Mouse (Mus musculus) G1E (cell line): Measurements from ENCODE around the gene Trim65. TPM values are rescaled to one million over a fixed set of nuclear protein-coding genes. Genes with fewer than 3 reads are reported as not detected.

Experiments used
- ATAC-seq: 2 replicates; pipeline ENCODE4 v1.8.0; 2016; ENCODE audit warnings: mild to moderate bottlenecking; ENCODE audit not compliant: insufficient number of reproducible peaks, poor library complexity, low FRiP score, severe bottlenecking; ENCODE audit errors: extremely low read depth
- DNase-seq: peaks from one replicate; pipeline ENCODE4 v3.0.0; 2012; ENCODE audit warnings: low spot score
- H3K27me3 ChIP-seq: 2 replicates; pipeline ENCODE4 v1.6.1; 2012; ENCODE audit warnings: mild to moderate bottlenecking, low read length, inconsistent platforms; ENCODE audit not compliant: insufficient read depth
- H3K36me3 ChIP-seq: replicated peaks from 2 replicates; pipeline ENCODE3; 2012; ENCODE audit warnings: mild to moderate bottlenecking, inconsistent platforms
- H3K4me1 ChIP-seq: 2 replicates; pipeline ENCODE4 v1.6.1; 2012; ENCODE audit warnings: low read depth, low read length, inconsistent platforms, mixed read lengths; ENCODE audit not compliant: insufficient read depth
- H3K4me3 ChIP-seq: 2 replicates; pipeline ENCODE4 v1.5.1; 2012; ENCODE audit warnings: low read depth, mild to moderate bottlenecking, inconsistent platforms, low read length, moderate library complexity, mixed read lengths
- H3K9me3 ChIP-seq: replicated peaks from 2 replicates; pipeline ENCODE4 v1.6.1; 2012; ENCODE audit warnings: inconsistent platforms
- CTCF ChIP-seq: IDR thresholded peaks from 2 replicates; pipeline ENCODE4 v1.5.1; 2012; ENCODE audit warnings: low read depth, low read length, inconsistent platforms, mixed read lengths
- GATA1 ChIP-seq: IDR thresholded peaks from 2 replicates; pipeline ENCODE4 v1.6.1; 2012; ENCODE audit warnings: borderline replicate concordance, low read length, inconsistent platforms, mixed read lengths
- GATA2 ChIP-seq: IDR thresholded peaks from 2 replicates; pipeline ENCODE4 v1.6.1; 2012; ENCODE audit warnings: low read depth, low read length, inconsistent platforms, borderline replicate concordance
- POLR2AphosphoS5 ChIP-seq: IDR thresholded peaks from 2 replicates; pipeline ENCODE4 v1.6.1; 2012; ENCODE audit warnings: low read depth, low read length, inconsistent platforms; ENCODE audit not compliant: insufficient replicate concordance
- TAL1 ChIP-seq: conservative IDR thresholded peaks from 2 replicates; pipeline ENCODE4 v1.6.1; 2012; ENCODE audit warnings: low read depth, low read length, inconsistent platforms, mixed read lengths
- polyA plus RNA-seq: library from polyadenylated mRNA; stranded (reverse); fragments of >175 nt; gene quantifications from 2 replicates; pipeline ENCODE4 v1.2.3, GENCODE M21; 2012
- total RNA-seq, 2 experiments: library from RNA; stranded (forward) in 1 of 2; stranded (reverse) in 1 of 2; fragments of 200-1000 nt in 1 of 2; fragments of >200 nt in 1 of 2; fragmentation: Nextera tagmentation in 1 of 2; gene quantifications; 2 replicates each; pipeline ENCODE4 v1.2.3; 2014 to 2017

The Trim65 gene
- total and polyA plus RNA-seq, 3 experiments: 0.05 TPM; not detected in 2

DNA sequence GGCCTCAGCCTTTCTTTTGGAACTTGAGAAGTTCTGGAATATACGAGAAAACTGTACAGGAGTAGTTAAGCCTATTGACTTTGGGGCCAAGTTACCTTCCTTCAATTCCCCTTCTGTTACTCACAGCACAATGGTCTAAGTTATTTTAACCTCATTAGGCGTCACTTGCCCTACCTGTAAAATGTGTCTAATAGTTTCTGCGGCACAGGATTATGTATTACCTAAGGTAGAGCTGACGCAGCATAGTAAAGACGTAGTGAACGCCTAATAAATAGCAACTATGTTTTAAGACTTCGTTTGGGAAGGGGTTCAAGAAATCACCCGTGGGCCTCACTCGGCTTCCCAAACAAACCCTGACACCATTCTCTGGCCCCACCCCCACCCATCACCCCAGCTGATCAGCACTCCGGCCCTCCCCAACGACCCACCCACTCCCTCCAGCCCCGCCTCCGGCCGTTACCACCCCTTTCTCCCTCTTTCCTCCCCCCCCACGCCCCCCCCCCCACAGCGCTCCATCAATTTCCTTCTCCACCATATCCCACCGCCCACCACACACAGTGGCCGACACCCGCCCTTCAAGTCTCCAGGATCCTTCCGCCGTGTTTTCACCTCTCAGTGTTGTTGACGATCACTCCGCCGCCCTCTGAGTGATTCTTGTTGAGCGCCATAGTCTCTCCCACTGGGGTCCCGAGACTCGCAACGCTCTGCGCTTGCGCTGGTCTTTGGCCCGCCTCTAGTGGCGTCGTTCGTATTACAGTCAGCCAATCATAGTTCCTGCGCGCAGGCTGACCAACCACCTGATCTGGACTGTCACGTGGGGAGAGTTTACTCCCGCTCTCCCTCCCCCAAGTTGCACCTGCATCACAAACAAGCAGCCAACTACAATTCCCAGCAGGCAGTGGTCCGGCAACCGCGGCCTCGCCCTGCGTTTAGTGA, 44.4 kb downstream of the Trim65 start, which contains the start of gene Wbp2:
Gene Wbp2 (minus strand): TSS at position 738 of the 936 bp plus-strand sequence.
- TF ChIP-seq CTCF: no peak
- TF ChIP-seq POLR2AphosphoS5: no peak
- TF ChIP-seq TAL1: no peak
- no peak for TF ChIP-seq GATA1
- no peak for TF ChIP-seq GATA2
- Histone ChIP-seq H3K27me3 (no peaks in the 10 kb centered on the region), H3K4me1 (peaks cover 71% of the 10 kb centered on the region), H3K9me3 (no peaks in the 10 kb centered on the region), H3K4me3 (peak within 1 kb of the TSS; percentile 73), H3K36me3 (peaks cover 44% of the 10 kb centered on the region)
- ATAC-seq: peak; percentile 93
- DNase-seq: peak; percentile 96

DNA sequence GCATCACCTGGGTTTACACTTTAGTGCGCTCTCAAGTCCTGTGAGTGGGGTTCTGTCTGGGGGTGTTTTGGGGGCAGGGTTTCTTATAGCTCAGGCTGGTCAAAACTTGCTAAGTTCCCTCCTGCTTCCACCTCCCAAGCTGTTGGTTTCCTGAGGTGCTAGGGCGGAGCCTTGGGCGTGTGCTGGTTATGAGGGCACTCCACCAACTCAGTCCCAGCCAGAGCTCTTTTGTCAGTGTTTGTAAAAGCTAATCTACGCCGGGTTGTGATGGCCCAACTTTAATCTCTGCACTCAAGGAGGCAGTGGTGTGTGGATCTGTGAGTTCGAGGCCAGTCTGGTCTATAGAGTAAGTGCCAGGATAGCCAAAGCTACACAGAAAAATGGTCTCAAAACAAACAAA, 46.8 kb downstream of the Trim65 start:
- no peaks in the 10 kb centered on the region for H3K27me3 ChIP-seq
- TF ChIP-seq GATA2: no peak
- TF ChIP-seq TAL1: no peak
- TF ChIP-seq POLR2AphosphoS5: no peak
- TF ChIP-seq CTCF: no peak
- no peak for TF ChIP-seq GATA1
- ATAC-seq (no peak), DNase-seq (no peak)
- H3K9me3 ChIP-seq: no peaks in the 10 kb centered on the region
- peaks cover 79% of the 10 kb centered on the region for H3K4me1 ChIP-seq
- peaks cover 66% of the 10 kb centered on the region for H3K36me3 ChIP-seq
- no peak overlapping the region; the same call in 1 of the 2 replicates for H3K4me3 ChIP-seq

DNA sequence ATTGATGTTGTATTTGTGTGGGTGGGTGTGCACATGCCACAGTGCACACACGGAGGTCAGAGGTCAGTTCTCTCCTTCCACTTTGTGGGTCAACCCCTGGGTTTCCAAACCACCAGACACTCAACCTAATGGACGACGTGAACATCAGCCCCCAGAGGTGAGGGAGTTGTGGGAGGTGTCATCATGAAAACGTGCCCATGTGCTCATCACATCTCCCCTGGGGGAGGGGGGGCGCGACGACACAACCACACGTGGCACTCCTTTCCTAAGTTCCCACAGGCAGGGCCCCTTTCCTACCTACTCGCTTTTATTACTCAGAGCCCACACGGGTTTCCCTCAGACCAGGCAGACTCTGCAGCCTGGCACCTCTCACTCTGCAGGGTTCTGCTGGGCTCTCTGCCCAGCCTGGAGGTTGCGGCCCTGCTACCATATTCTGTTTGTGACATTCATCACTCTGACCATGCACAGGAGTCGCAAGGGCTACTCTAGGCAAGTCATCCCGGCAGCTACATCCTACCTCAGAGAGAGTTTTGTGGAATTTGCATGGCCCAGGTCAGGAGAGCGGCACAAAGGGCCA, 47.7 kb downstream of the Trim65 start:
- Histone ChIP-seq H3K27me3 (no peaks in the 10 kb centered on the region), H3K9me3 (no peaks in the 10 kb centered on the region), H3K4me3 (no peak overlapping the region), H3K4me1 (peaks cover 82% of the 10 kb centered on the region), H3K36me3 (peaks cover 74% of the 10 kb centered on the region)
- DNase-seq: no peak
- ATAC-seq: no peak
- TF ChIP-seq POLR2AphosphoS5 (no peak), GATA1 (no peak), CTCF (no peak)

GRCm38 (mm10) chr11:116081081-116081480, 49.8 kb downstream of the Trim65 start:
- TF ChIP-seq GATA2 (no peak), POLR2AphosphoS5 (no peak), TAL1 (no peak), CTCF (peak; percentile 48; the same call in 1 of the 2 replicates)
- H3K4me1 ChIP-seq: peaks cover 91% of the 10 kb centered on the region
- no peak overlapping the region for H3K4me3 ChIP-seq
- DNase-seq: no peak
- H3K27me3 ChIP-seq: no peaks in the 10 kb centered on the region
- H3K36me3 ChIP-seq: peaks cover 82% of the 10 kb centered on the region
- no peaks in the 10 kb centered on the region for H3K9me3 ChIP-seq
- no peak for ATAC-seq

DNA sequence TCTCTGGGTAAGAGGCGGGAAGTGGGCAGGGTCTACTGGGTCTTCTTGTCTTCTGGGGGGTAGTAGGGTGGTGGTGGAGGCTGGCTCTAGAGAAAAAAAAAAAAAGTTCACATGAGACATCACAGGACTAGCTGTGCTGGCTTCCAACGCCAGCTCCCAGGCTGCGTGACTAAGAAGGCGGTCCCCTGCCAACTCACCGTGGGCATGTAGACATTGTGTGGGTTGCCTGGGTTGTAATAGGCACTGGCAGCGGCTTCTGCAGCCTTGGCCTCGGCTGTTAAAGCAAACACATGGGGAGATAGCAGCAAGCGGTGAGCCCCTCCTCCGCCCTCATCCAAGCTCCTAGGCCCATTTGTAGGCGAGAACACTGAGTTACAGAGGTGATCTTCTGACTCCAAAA, 51.4 kb downstream of the Trim65 start:
- Histone ChIP-seq H3K4me1 (peaks cover 89% of the 10 kb centered on the region), H3K4me3 (no peak overlapping the region; the same call in 1 of the 2 replicates), H3K27me3 (no peaks in the 10 kb centered on the region), H3K36me3 (peaks cover 82% of the 10 kb centered on the region), H3K9me3 (no peaks in the 10 kb centered on the region)
- TF ChIP-seq GATA2: no peak
- TF ChIP-seq TAL1: no peak
- no peak for TF ChIP-seq GATA1
- no peak for TF ChIP-seq POLR2AphosphoS5
- TF ChIP-seq CTCF: no peak
- no peak for ATAC-seq
- DNase-seq: no peak

- no peak for ATAC-seq
- no peaks in the 10 kb centered on the region for H3K27me3 ChIP-seq
- peaks cover 82% of the 10 kb centered on the region for H3K36me3 ChIP-seq
- no peaks in the 10 kb centered on the region for H3K9me3 ChIP-seq
- H3K4me1 ChIP-seq: peaks cover 88% of the 10 kb centered on the region
- no peak for TF ChIP-seq POLR2AphosphoS5
- no peak for TF ChIP-seq CTCF
- no peak for TF ChIP-seq GATA1
- no peak for DNase-seq
- H3K4me3 ChIP-seq: peak overlapping the region; percentile 37; the same call in 1 of the 2 replicates
Measured at GRCm38 (mm10) chr11:116078676-116079320, 52.1 kb downstream of the Trim65 start.
